Mouse (Mus musculus) stomach, postnatal 0 days (tissue): ENCODE measurements around the gene Pds5b.

ENCODE experiments used
- CTCF ChIP-seq: IDR thresholded peaks from 2 replicates; pipeline ENCODE4 v1.5.1; 2016; ENCODE audit warnings: antibody characterized with exemption, low read depth, mild to moderate bottlenecking, moderate library complexity
- EP300 ChIP-seq: optimal IDR thresholded peaks from 2 replicates; pipeline ENCODE3; 2016; ENCODE audit warnings: antibody characterized with exemption

DNA sequence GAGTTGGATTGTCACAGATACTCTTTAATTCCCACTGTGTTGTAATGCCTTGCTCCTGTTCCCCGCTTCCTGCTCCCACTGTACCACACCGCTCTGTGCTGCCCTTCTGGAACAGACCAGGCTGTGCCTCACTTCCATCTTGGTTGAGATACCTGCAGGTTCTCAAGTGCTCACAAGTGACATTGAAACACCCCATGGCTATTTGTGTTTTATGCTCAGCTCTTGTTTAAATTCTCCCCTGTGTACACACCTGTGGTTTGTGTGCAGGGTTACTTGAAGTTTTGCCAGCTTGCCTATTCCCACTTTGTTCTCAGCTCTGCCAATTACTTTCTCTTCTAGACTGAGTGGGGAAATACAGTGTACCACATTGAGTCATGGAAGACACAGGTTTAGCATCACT lies 115.5 kb downstream of the Pds5b start:
- TF ChIP-seq CTCF (no peak), EP300 (no peak)
